Mouse (Mus musculus): Measurements from ENCODE around the gene Pgap1. TPM values are rescaled to one million over a fixed set of nuclear protein-coding genes. Genes with fewer than 3 reads are reported as not detected.

Pgap1 gene
- polyA plus RNA-seq, 1 experiment from 2014 or later: 26.9 TPM

GRCm38 (mm10) chr1:54552621-54553020 is 4.9 kb downstream of the Pgap1 start:
- H3K27me3 ChIP-seq (ENCODE audit: control insufficient read depth, insufficient read depth, low read length): no peaks in the 10 kb centered on the region
- no peaks in the 10 kb centered on the region for H3K9me3 ChIP-seq (ENCODE audit: control insufficient read depth, low read depth, low read length)
- 90% methylated on average over 2 of the region's 2 CpGs for WGBS
- no peak for ATAC-seq (ENCODE audit: insufficient number of reproducible peaks, insufficient read depth, low FRiP score, low read depth)
- H3K4me2 ChIP-seq (replicated peaks; ENCODE audit: low read depth, low read length): no peak overlapping the region
- no peaks in the 10 kb centered on the region; the same call in 1 of the 2 replicates for H3K36me3 ChIP-seq (ENCODE audit: control insufficient read depth, insufficient read depth, low read length)
- no peak overlapping the region for H3K4me3 ChIP-seq (ENCODE audit: low read depth, low read length)
- no peaks in the 10 kb centered on the region for H3K4me1 ChIP-seq (ENCODE audit: control insufficient read depth, insufficient read depth, low read length)
- no peak overlapping the region for H3K27ac ChIP-seq (ENCODE audit: low read length)
- H3K9ac ChIP-seq (replicated peaks; ENCODE audit: low read depth, low read length): no peak overlapping the region

- 94% methylated on average over 9 of the region's 9 CpGs for WGBS
- no peak for ATAC-seq (ENCODE audit: insufficient number of reproducible peaks, insufficient read depth, low FRiP score, low read depth)
- no peak overlapping the region for H3K4me3 ChIP-seq (ENCODE audit: low read depth, low read length)
- H3K27me3 ChIP-seq (ENCODE audit: control insufficient read depth, insufficient read depth, low read length): no peaks in the 10 kb centered on the region
- no peaks in the 10 kb centered on the region for H3K4me1 ChIP-seq (ENCODE audit: control insufficient read depth, insufficient read depth, low read length)
- no peak overlapping the region for H3K4me2 ChIP-seq (replicated peaks; ENCODE audit: low read depth, low read length)
- no peak overlapping the region for H3K27ac ChIP-seq (ENCODE audit: low read length)
- no peaks in the 10 kb centered on the region for H3K9me3 ChIP-seq (ENCODE audit: control insufficient read depth, low read depth, low read length)
- peaks cover 5% of the 10 kb centered on the region for H3K36me3 ChIP-seq (ENCODE audit: control insufficient read depth, insufficient read depth, low read length)
- H3K9ac ChIP-seq (replicated peaks; ENCODE audit: low read depth, low read length): no peak overlapping the region
These were observed 12.3 kb downstream of the Pgap1 start for GRCm38 (mm10) chr1:54545200-54545599.

- ATAC-seq (ENCODE audit: insufficient number of reproducible peaks, insufficient read depth, low FRiP score, low read depth): no peak
- no peak overlapping the region for H3K27ac ChIP-seq (ENCODE audit: low read length)
- H3K36me3 ChIP-seq (ENCODE audit: control insufficient read depth, insufficient read depth, low read length): peaks cover 5% of the 10 kb centered on the region; the same call in 1 of the 2 replicates
- no peaks in the 10 kb centered on the region for H3K4me1 ChIP-seq (ENCODE audit: control insufficient read depth, insufficient read depth, low read length)
- H3K9me3 ChIP-seq (ENCODE audit: control insufficient read depth, low read depth, low read length): no peaks in the 10 kb centered on the region
- 82% methylated on average over 2 of the region's 2 CpGs for WGBS
- H3K4me2 ChIP-seq (replicated peaks; ENCODE audit: low read depth, low read length): no peak overlapping the region
- H3K27me3 ChIP-seq (ENCODE audit: control insufficient read depth, insufficient read depth, low read length): no peaks in the 10 kb centered on the region
- H3K4me3 ChIP-seq (ENCODE audit: low read depth, low read length): no peak overlapping the region
- H3K9ac ChIP-seq (replicated peaks; ENCODE audit: low read depth, low read length): no peak overlapping the region
These were observed 14.6 kb downstream of the Pgap1 start for GRCm38 (mm10) chr1:54542920-54543319.

- WGBS: 77% methylated on average over 6 of the region's 6 CpGs
- no peak overlapping the region for H3K9ac ChIP-seq (replicated peaks; ENCODE audit: low read depth, low read length)
- ATAC-seq (ENCODE audit: insufficient number of reproducible peaks, insufficient read depth, low FRiP score, low read depth): no peak
These were observed 26.3 kb downstream of the Pgap1 start for GRCm38 (mm10) chr1:54531170-54531569.

GRCm38 (mm10) chr1:54523717-54524116 is 33.8 kb downstream of the Pgap1 start:
- H3K9me3 ChIP-seq (ENCODE audit: control insufficient read depth, low read depth, low read length): no peaks in the 10 kb centered on the region
- no peaks in the 10 kb centered on the region for H3K27me3 ChIP-seq (ENCODE audit: control insufficient read depth, insufficient read depth, low read length)
- H3K4me1 ChIP-seq (ENCODE audit: control insufficient read depth, insufficient read depth, low read length): no peaks in the 10 kb centered on the region
- H3K9ac ChIP-seq (replicated peaks; ENCODE audit: low read depth, low read length): no peak overlapping the region
- no peak overlapping the region for H3K4me2 ChIP-seq (replicated peaks; ENCODE audit: low read depth, low read length)
- no peak overlapping the region for H3K4me3 ChIP-seq (ENCODE audit: low read depth, low read length)
- peaks cover 3% of the 10 kb centered on the region; the same call in 1 of the 2 replicates for H3K36me3 ChIP-seq (ENCODE audit: control insufficient read depth, insufficient read depth, low read length)
- no peak overlapping the region for H3K27ac ChIP-seq (ENCODE audit: low read length)
- no peak for ATAC-seq (ENCODE audit: insufficient number of reproducible peaks, insufficient read depth, low FRiP score, low read depth)
- 88% methylated on average over 2 of the region's 2 CpGs for WGBS

More at GRCm38 (mm10) chr1:54531170-54531569, 26.3 kb downstream of the Pgap1 start:
- Histone ChIP-seq H3K36me3 (ENCODE audit: control insufficient read depth, insufficient read depth, low read length) (peaks cover 3% of the 10 kb centered on the region; the same call in 1 of the 2 replicates), H3K27me3 (ENCODE audit: control insufficient read depth, insufficient read depth, low read length) (no peaks in the 10 kb centered on the region), H3K4me1 (ENCODE audit: control insufficient read depth, insufficient read depth, low read length) (no peaks in the 10 kb centered on the region), H3K27ac (ENCODE audit: low read length) (no peak overlapping the region), H3K4me3 (ENCODE audit: low read depth, low read length) (no peak overlapping the region), H3K9me3 (ENCODE audit: control insufficient read depth, low read depth, low read length) (no peaks in the 10 kb centered on the region), H3K4me2 (replicated peaks; ENCODE audit: low read depth, low read length) (no peak overlapping the region)

- H3K27me3 ChIP-seq (ENCODE audit: control insufficient read depth, insufficient read depth, low read length): no peaks in the 10 kb centered on the region
- 94% methylated on average over 5 of the region's 5 CpGs for WGBS
- H3K4me1 ChIP-seq (ENCODE audit: control insufficient read depth, insufficient read depth, low read length): no peaks in the 10 kb centered on the region
- no peak overlapping the region for H3K9ac ChIP-seq (replicated peaks; ENCODE audit: low read depth, low read length)
- no peak overlapping the region for H3K4me3 ChIP-seq (ENCODE audit: low read depth, low read length)
- no peak overlapping the region for H3K4me2 ChIP-seq (replicated peaks; ENCODE audit: low read depth, low read length)
- H3K36me3 ChIP-seq (ENCODE audit: control insufficient read depth, insufficient read depth, low read length): no peaks in the 10 kb centered on the region
- no peak overlapping the region for H3K27ac ChIP-seq (ENCODE audit: low read length)
- no peak for ATAC-seq (ENCODE audit: insufficient number of reproducible peaks, insufficient read depth, low FRiP score, low read depth)
- H3K9me3 ChIP-seq (ENCODE audit: control insufficient read depth, low read depth, low read length): no peaks in the 10 kb centered on the region
These were observed 37.4 kb downstream of the Pgap1 start for GRCm38 (mm10) chr1:54520062-54520577.

- H3K4me1 ChIP-seq (ENCODE audit: control insufficient read depth, insufficient read depth, low read length): no peaks in the 10 kb centered on the region
- H3K27ac ChIP-seq (ENCODE audit: low read length): no peak overlapping the region
- ATAC-seq (ENCODE audit: insufficient number of reproducible peaks, insufficient read depth, low FRiP score, low read depth): no peak
- no peak overlapping the region for H3K4me3 ChIP-seq (ENCODE audit: low read depth, low read length)
- 81% methylated on average over 1 of the region's 1 CpGs for WGBS
- no peak overlapping the region for H3K9ac ChIP-seq (replicated peaks; ENCODE audit: low read depth, low read length)
- no peaks in the 10 kb centered on the region for H3K36me3 ChIP-seq (ENCODE audit: control insufficient read depth, insufficient read depth, low read length)
- H3K27me3 ChIP-seq (ENCODE audit: control insufficient read depth, insufficient read depth, low read length): no peaks in the 10 kb centered on the region
- H3K4me2 ChIP-seq (replicated peaks; ENCODE audit: low read depth, low read length): no peak overlapping the region
- 0 out of 2 replicates have a peak, but pooled peaks cover 4% of the 10 kb centered on the region for H3K9me3 ChIP-seq (ENCODE audit: control insufficient read depth, low read depth, low read length)
These were observed 43.6 kb downstream of the Pgap1 start for GRCm38 (mm10) chr1:54513836-54514235.

- no peak overlapping the region for H3K4me3 ChIP-seq (ENCODE audit: low read depth, low read length)
- 87% methylated on average over 2 of the region's 2 CpGs for WGBS
- no peak for ATAC-seq (ENCODE audit: insufficient number of reproducible peaks, insufficient read depth, low FRiP score, low read depth)
These were observed 59.0 kb downstream of the Pgap1 start for GRCm38 (mm10) chr1:54498496-54498895.

GRCm38 (mm10) chr1:54496254-54496653 is 61.2 kb downstream of the Pgap1 start:
- no peak overlapping the region for H3K9ac ChIP-seq (replicated peaks; ENCODE audit: low read depth, low read length)
- no peak overlapping the region for H3K4me2 ChIP-seq (replicated peaks; ENCODE audit: low read depth, low read length)
- no peaks in the 10 kb centered on the region for H3K4me1 ChIP-seq (ENCODE audit: control insufficient read depth, insufficient read depth, low read length)
- H3K27ac ChIP-seq (ENCODE audit: low read length): no peak overlapping the region
- no peak for ATAC-seq (ENCODE audit: insufficient number of reproducible peaks, insufficient read depth, low FRiP score, low read depth)
- H3K4me3 ChIP-seq (ENCODE audit: low read depth, low read length): no peak overlapping the region
- no peaks in the 10 kb centered on the region for H3K36me3 ChIP-seq (ENCODE audit: control insufficient read depth, insufficient read depth, low read length)
- H3K27me3 ChIP-seq (ENCODE audit: control insufficient read depth, insufficient read depth, low read length): no peaks in the 10 kb centered on the region
- 69% methylated on average over 1 of the region's 1 CpGs for WGBS
- no peaks in the 10 kb centered on the region for H3K9me3 ChIP-seq (ENCODE audit: control insufficient read depth, low read depth, low read length)

More at GRCm38 (mm10) chr1:54498496-54498895, 59.0 kb downstream of the Pgap1 start:
- H3K36me3 ChIP-seq (ENCODE audit: control insufficient read depth, insufficient read depth, low read length): no peaks in the 10 kb centered on the region
- H3K4me1 ChIP-seq (ENCODE audit: control insufficient read depth, insufficient read depth, low read length): no peaks in the 10 kb centered on the region
- H3K4me2 ChIP-seq (replicated peaks; ENCODE audit: low read depth, low read length): no peak overlapping the region
- H3K9me3 ChIP-seq (ENCODE audit: control insufficient read depth, low read depth, low read length): no peaks in the 10 kb centered on the region
- no peaks in the 10 kb centered on the region for H3K27me3 ChIP-seq (ENCODE audit: control insufficient read depth, insufficient read depth, low read length)
- H3K27ac ChIP-seq (ENCODE audit: low read length): no peak overlapping the region
- H3K9ac ChIP-seq (replicated peaks; ENCODE audit: low read depth, low read length): no peak overlapping the region

Measured in stomach, embryonic 14.5 days (tissue).